Comparison of ENCODE assay signal across 9 mouse cellular contexts in genomic region chr8:120557170-120557965, GRCm38 (mm10). TPM values are rescaled to one million over a fixed set of nuclear protein-coding genes. Genes with fewer than 3 reads are reported as not detected.
DNase-seq lines count a peak whose midpoint lies in the region; ATAC-seq and TF ChIP-seq lines count a peak whose summit lies in the region.
"Had no signal": no experiment of that assay in that cellular context is flagged by ENCODE, and none has a peak within 500 bp of the region (broad histone marks: within the 10 kb centered on the region; RNA-seq: fewer than 3 reads in every experiment).

No protein-coding gene starts in this region.

- intact Hi-C loops in left cerebral cortex, postnatal 36 days (cut with DNase I) = no loop called here

- H3K4me3 ChIP-seq in heart, postnatal 0 days (ENCODE audit: low read depth, low read length) = no peak overlapping the region
- H3K4me3 ChIP-seq in forebrain, embryonic 14.5 days (ENCODE audit: low read depth, low read length) = no peak overlapping the region

- no peak for ATAC-seq in heart, postnatal 0 days (ENCODE audit: insufficient read depth, low read depth)
- peak; percentile 67 for ATAC-seq in forebrain, embryonic 14.5 days

- no peaks in the 10 kb centered on the region for H3K9me3 ChIP-seq in heart, postnatal 0 days (replicated peaks; ENCODE audit: control insufficient read depth, low read length)
- no peaks in the 10 kb centered on the region for H3K9me3 ChIP-seq in forebrain, embryonic 14.5 days (replicated peaks; ENCODE audit: control insufficient read depth, low read length)
- H3K9me3 ChIP-seq: G1E had no signal

- peaks cover 6% of the 10 kb centered on the region; the same call in 1 of the 2 replicates for H3K36me3 ChIP-seq in heart, postnatal 0 days (replicated peaks; ENCODE audit: control insufficient read depth, insufficient read depth, low read length)
- H3K36me3 ChIP-seq in forebrain, embryonic 14.5 days (ENCODE audit: control insufficient read depth, insufficient read depth, low read length) = peaks cover 23% of the 10 kb centered on the region

- TF ChIP-seq EP300 in heart, postnatal 0 days (IDR thresholded peaks at IDR 0.05; ENCODE audit: low read depth) = no peak

- 56% methylated on average over 15 of the region's 15 CpGs for WGBS in heart, postnatal 0 days
- WGBS in forebrain, embryonic 14.5 days = 26% methylated on average over 15 of the region's 15 CpGs

- no peaks in the 10 kb centered on the region for H3K27me3 ChIP-seq in heart, postnatal 0 days (ENCODE audit: control insufficient read depth, insufficient read depth, low read length)
- H3K27me3 ChIP-seq in forebrain, embryonic 14.5 days (replicated peaks; ENCODE audit: control insufficient read depth, insufficient read depth, low read length) = no peaks in the 10 kb centered on the region

- H3K9ac ChIP-seq in heart, postnatal 0 days (replicated peaks; ENCODE audit: low read depth, low read length) = no peak overlapping the region
- H3K9ac ChIP-seq in forebrain, embryonic 14.5 days (ENCODE audit: low read length) = peak overlapping the region; percentile 14; the same call in 1 of the 2 replicates

- peaks cover 61% of the 10 kb centered on the region for H3K4me1 ChIP-seq in heart, postnatal 0 days (ENCODE audit: control insufficient read depth, insufficient read depth)
- H3K4me1 ChIP-seq in forebrain, embryonic 14.5 days (ENCODE audit: control insufficient read depth, insufficient read depth, low read length) = peaks cover 77% of the 10 kb centered on the region

- DNase-seq in heart, postnatal 0 days (ENCODE audit: low spot score) = no peak
- no peak for DNase-seq in heart, adult 9 months (ENCODE audit: low spot score in 2 of 2)
- DNase-seq in cerebellum, adult 11 months = peak; percentile 73
- peak; percentile 81 for DNase-seq in forebrain, embryonic 14.5 days (ENCODE audit: low spot score)
- DNase-seq in left cerebral cortex, postnatal 36 days (ENCODE audit: low spot score in 2 of 2) = peak; percentile 83 to 84
- DNase-seq in thymus, postnatal 0 days (ENCODE audit: low spot score) = peak; percentile 68
- no peak for DNase-seq in ovary, postnatal 14 days (ENCODE audit: low spot score)
- no peak for DNase-seq in kidney, postnatal 4 days

- no peak for TF ChIP-seq CTCF in heart, postnatal 0 days (IDR thresholded peaks at IDR 0.05; ENCODE audit: low read depth)

- H3K4me2 ChIP-seq in heart, postnatal 0 days (ENCODE audit: low read depth, low read length) = no peak overlapping the region
- peak overlapping the region; percentile 32 for H3K4me2 ChIP-seq in forebrain, embryonic 14.5 days (ENCODE audit: low read length)

- peak overlapping the region; percentile 94 for H3K27ac ChIP-seq in heart, postnatal 0 days (ENCODE audit: low read depth)
- H3K27ac ChIP-seq in forebrain, embryonic 14.5 days (ENCODE audit: low read depth, low read length) = peak overlapping the region; percentile 86

RNA-seq across cellular contexts. Expression of gene Gins2, which starts 31.7 kb away (rescaled TPM):
- total RNA-seq in heart, postnatal 0 days (2014; rRNA removed; ENCODE audit: low replicate concordance) = 29.8 and 52.1 TPM in 2 replicates
- 19.3 and 23.8 TPM in 2 replicates for polyA plus RNA-seq in heart, postnatal 0 days (2015; fragmentation: Nextera tagmentation; extraction: Ambion mirVana)
- 33.4 and 44.1 TPM in 2 replicates for polyA plus RNA-seq in forebrain, embryonic 14.5 days (2014; fragmentation: Nextera tagmentation; extraction: Ambion mirVana)
- total RNA-seq in left cerebral cortex, postnatal 36 days (2021) = 1 to 10 TPM in 1 of 2 experiments, under 1 TPM in 1; 0.74 to 1.8 TPM
- 60.0 and 77.9 TPM in 2 replicates for polyA plus RNA-seq in thymus, postnatal 0 days (2015; fragmentation: Nextera tagmentation; extraction: Ambion mirVana)

Comparison
In these comparisons a context has a peak if more than half of its experiments do, and no peak if none do; other contexts are left out.
1. DNase-seq: peak in cerebellum, adult 11 months (single experiment), forebrain, embryonic 14.5 days (single experiment), left cerebral cortex, postnatal 36 days (2 of 2) and thymus, postnatal 0 days (single experiment); none in heart, postnatal 0 days (single experiment), heart, adult 9 months (0 of 2), ovary, postnatal 14 days (single experiment) and kidney, postnatal 4 days (0 of 2).